Mouse (Mus musculus) adrenal gland, adult 2 months (tissue): ENCODE data around the gene BC004004. TPM values are rescaled to one million over a fixed set of nuclear protein-coding genes. Genes with fewer than 3 reads are reported as not detected.
"Not testable (repeated sequence)": the region's sequence is repeated elsewhere in the genome, so short reads cannot be mapped to it uniquely, and the experiment has no call there.

Source experiments
- DNase-seq: peaks from one replicate; pipeline ENCODE4 v3.0.0; 2021
- polyA plus RNA-seq: library from polyadenylated mRNA; depleted of rRNA; stranded (reverse); fragments of >200 nt; gene quantifications from 2 replicates; pipeline ENCODE4 v1.2.3, GENCODE M21; 2012
- total RNA-seq, 2 experiments: library from RNA; stranded (reverse); gene quantifications; 2 replicates each; pipeline ENCODE4 v1.2.3; 2021

BC004004 gene
- total and polyA plus RNA-seq, 3 experiments: 54.1 to 151 (median 146) TPM

GRCm38 (mm10) chr17:29299282-29299681 lies 30.7 kb downstream of the BC004004 start:
- no peak for DNase-seq

DNA sequence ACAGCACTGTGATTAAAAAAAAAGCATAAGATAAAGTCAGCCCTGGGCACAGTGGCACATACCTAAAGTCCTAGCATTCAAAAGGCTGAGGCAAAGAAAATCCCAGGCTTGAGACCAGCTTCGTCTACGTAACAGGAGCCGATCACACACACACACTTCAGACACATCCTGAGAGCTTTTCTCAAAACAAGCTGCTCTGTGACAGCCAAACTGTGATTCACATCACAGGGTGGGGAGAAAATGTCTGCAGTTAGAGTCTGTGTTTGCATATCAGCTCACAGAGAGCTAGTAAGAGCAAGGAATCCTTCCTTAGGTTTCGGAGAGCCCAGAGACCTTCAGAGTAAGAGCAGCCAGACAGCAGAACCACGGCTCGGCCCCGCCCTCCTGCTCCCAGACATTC lies 32.3 kb downstream of the BC004004 start:
- no peak for DNase-seq

- DNase-seq: no peak
Observed at GRCm38 (mm10) chr17:29301421-29301820, 32.8 kb downstream of the BC004004 start.

GRCm38 (mm10) chr17:29302149-29302548 lies 33.6 kb downstream of the BC004004 start:
- DNase-seq: no peak

DNA sequence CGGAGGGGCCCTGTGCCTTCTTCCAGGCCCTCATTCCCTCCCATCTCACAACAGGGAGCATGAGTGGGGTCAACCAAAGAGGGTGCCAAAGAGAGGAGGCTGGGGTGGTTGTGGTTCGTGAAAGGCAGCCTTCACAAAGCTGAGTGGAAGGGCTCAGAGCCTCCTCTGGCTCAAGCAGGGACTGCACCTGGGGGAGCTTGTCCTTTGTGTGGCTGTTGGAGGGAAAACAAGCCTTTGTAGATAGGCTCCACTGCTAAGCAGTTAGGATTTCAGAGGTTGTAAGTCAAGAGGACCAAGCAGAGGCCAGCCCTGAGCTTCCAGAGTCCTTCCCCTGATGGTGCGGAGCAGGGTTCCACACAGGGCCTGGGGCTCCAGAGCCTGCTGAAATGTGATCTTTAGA lies 34.5 kb downstream of the BC004004 start:
- no peak for DNase-seq

DNA sequence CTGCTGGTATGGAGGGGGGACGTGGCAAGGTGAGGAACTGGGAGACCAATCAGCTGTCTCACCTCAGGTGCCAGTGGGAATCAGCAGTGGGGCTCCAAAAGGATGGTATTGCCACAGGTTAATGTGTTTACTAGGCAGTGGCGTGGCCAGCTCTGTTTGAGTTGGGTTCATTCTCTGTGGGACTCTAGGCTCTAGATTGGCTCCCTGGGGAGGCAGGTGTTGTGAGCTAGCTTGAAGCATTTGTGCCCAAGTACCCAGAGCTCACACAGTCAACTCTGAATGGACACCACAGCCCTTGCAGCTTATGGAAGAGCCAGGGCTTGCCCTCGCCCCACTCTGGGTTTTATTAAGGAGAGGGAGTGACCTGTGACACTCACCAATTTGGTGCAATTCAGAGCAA lies 35.3 kb downstream of the BC004004 start:
- no peak for DNase-seq

GRCm38 (mm10) chr17:29304376-29305057 lies 35.9 kb downstream of the BC004004 start:
- DNase-seq: no peak

DNA sequence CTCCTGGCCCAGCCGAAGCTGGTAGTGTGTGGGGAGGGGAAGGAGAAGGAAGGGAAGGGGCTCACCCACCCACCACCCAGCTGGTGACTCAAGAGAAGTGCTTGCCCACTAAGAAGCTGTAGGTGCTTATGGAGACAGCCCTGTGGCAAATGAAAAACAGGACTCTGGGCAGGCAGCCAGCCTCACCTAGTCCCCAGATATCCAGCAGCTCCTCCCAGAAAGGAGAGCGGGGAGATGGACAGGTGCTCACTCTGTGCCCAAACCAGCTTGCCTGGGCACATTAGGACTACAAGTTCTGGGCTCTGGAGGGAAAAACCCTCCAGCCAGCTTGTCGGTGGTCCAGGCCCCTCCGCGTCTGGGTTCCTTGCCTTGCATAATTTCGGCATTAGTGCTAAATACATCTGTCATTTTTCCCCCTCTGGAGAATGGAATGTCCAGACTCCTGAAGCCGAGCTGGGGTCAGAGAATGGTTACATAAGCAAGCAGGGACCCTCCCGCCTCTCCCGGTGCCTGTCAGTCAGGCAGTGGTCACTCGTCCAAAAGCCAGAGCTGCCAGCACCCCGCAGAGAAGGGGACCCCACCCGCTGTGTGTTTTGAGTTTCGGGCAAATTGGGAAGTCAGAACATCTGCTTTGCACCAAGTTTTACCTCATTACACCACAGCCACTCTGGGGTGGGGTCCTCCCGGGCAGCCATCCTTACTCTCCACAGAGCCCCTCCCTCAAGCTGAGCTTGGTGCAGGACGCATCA lies 36.6 kb downstream of the BC004004 start:
- DNase-seq: no peak

GRCm38 (mm10) chr17:29305871-29306270 lies 37.3 kb downstream of the BC004004 start:
- no peak for DNase-seq

DNA sequence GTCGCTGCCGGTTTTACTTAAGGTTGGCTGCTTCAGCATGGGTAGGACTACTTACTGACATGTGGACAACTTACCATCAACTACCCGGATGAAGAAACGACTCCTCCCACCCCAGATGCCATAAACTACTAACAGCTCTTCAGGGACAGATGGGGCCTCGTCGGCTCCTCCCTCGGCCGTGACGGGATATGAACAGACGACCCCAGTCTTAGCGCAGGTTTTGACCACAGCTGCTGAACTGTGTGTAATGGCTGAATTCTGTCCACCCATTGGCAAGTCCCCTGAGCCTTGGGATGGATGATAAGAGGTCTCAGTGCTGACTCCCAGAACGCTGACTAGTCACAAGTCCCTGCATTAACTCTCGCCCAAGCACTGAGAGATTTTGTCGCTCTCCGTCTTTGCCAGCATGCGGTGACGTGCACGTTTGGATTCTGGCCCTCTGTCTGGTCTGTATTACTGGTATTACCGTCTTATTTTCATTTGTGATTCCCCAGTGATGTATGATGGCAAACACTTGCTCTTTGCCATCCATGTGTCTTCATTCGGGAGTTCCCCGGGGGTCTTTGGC lies 41.6 kb downstream of the BC004004 start:
- DNase-seq: no peak

DNA sequence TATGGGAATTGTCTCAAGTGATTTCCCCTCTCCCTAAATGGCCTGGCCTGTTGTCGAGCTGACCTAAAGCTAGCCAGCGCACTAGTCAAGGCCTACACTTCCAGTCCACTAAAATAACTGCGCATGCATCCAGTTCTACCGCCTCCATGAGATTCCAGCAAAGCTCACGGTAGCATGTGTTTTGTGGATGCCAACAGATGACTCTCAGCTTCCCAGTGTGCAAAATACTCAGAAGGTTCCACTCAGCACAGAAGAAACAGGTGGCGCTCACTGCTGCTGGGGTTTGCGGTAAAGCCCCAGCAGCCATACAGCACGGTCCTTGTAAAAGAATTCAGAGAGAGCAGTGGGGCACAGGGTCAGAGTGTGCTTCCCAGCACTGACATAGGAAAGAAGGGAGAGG lies 43.0 kb downstream of the BC004004 start:
- no peak for DNase-seq

DNA sequence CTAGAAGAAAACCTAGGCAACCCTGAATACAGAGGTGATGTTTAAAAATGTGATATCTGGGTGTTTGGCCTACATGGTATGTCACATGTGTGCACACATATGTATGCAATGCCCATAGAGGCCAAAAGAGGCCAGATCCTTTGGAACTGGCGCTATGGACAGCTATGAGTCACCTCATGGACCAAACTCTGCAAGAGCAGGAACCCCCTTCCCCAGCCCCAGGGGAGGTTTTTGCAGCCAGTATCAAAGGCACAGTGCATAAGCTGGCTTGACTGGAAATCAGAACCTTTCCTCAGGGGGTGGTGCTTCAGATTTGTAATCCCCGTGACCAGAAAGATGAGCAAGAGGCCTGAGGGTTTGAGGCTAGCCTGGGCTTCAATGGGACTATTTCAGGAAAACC lies 43.5 kb downstream of the BC004004 start:
- DNase-seq: no peak

DNA sequence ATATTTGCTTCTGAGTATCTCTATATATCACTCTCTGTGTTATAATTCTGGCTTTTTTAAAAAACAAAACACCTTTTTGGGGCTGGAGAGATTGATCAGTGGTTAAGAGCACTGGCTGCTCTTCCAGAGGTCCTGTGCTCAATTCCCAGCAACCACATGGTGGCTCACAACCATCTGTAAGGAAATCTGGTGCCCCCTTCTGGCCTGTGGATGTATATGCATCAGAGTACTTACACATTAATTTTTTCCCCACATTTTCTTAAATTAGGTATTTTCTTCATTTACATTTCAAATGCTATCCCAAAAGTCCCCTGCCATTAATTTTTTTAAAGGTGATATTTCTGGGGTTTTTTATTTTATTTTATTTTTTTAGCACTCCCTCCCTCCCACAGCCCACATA lies 44.7 kb downstream of the BC004004 start:
- no peak for DNase-seq

GRCm38 (mm10) chr17:29315672-29316465 lies 47.3 kb downstream of the BC004004 start:
- DNase-seq: peak; percentile 36

DNA sequence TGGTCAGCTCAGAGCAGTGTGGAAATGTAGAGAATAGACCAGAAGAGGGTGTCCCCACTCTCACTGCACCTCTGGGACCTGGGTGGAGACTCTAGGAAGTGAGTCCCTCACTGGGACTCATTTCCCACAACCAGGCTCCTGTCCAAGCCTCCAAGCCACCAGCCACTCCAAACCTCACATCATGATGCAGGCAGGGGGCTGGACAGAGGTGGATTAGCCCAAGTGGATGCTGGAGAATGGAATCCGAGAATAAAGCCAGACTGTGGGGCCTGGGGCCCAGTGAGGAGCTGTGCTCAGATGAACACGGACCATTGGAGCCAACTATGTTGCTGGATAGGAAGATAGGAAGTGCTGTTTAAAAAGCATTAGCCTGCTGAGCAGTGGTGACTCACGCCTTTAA lies 48.3 kb downstream of the BC004004 start:
- DNase-seq: no peak

DNA sequence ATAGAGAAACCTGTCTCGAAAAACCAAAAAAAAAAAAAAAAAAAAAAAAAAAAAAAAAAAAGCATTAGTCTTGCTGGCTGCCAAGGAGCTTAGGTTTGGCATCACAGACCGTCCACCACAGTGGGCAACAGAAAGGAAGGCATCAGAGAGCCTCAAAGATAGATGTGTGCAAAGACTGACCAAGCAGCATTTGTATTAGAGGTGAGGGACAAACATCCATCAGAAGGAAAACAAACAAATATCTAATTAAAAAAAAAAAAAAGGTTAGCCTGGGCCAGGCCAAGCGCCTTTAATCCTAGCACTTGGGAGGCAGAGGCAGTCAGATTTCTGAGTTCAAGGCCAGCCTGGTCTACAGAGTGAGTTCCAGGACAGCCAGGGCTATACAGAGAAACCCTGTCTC lies 48.8 kb downstream of the BC004004 start, which contains the start of gene Pi16:
Gene Pi16 (plus strand): TSS at position 301 of the 400 bp plus-strand sequence.
- not testable (repeated sequence) for DNase-seq

DNA sequence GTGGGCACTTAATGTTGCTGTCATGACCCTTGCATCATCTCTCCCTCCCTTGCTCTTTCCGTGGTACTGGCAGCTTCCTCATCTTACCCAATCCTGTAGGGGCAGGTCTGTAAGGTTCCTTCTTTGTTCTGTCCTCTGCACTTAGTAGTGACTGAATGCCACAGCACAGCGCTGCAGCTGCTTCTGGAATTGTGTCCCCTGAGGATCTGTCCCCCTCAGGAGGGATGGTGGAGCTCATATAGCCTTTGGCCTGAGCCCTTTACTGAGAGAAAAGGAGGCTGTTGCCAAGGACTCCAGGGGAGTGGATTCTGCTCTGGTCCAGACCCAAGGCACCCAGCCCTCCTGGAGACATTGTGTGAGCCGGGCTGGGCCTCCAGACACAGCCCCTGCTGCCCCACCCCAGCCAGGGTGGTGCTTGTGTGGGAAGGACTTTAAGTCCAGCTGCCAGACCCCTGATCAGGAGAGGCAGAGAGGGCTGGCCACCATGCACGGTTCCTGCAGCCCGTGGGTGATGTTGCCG lies 50.2 kb downstream of the BC004004 start:
- DNase-seq: no peak

GRCm38 (mm10) chr17:29319476-29319875 lies 50.9 kb downstream of the BC004004 start:
- no peak for DNase-seq

DNA sequence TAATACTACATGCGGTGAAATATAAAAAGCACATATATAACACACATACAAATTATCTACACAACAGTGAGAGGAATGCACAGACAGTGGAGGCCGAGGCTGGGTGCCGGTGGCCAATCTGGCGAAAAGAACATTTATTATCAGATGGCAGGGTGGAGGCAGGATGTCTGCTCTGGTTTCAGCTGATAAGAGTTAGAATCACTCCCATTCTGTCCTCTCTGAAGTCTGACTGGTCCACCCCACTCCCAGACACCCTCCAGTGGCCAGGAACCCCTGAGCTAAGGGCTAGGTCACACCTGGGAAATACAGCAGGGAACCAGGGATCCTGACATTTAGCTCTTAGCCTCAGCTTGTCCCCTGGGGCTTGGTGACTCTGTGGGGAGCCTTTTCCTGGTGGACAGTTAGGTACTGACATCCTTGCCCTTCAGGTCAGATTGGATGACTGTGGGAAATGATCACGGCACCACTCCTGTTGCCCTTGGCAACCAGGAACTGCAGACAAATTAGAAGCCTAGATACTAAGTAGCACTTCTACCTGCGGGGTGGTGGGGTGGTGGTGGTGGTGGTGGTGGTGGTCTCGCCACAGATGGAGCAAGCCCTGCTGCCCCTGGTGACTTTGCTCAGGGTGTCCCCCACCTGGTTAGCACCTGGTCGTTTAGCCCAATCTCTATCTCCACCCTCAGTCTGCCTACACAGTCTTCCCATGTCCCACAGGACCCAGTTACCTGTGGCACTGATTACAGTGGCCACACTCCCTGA lies 51.5 kb downstream of the BC004004 start:
- DNase-seq: no peak

GRCm38 (mm10) chr17:29321765-29322602 lies 53.4 kb downstream of the BC004004 start:
- DNase-seq: no peak

DNA sequence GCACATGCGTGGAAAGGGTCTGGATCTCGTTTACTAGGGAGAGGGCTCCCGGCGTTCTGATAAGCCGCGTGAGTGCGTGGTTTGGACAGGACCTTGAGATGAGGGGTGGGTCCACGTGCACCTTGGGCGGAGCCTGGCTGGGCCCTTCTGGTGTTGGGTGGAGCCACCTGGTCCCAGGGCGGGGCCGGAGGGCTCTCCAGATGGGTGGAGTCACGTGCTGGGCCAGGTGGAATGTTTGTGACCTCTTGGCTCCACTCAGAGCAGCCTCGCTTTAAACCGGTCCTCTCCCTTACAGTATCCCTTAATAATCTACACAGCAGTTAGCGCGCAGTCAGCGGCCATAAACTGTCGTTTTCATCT lies 54.0 kb downstream of the BC004004 start:
- DNase-seq: no peak
